9 mouse cellular contexts compared by ENCODE assay signal in genomic region chr7:113419070-113419782, GRCm38 (mm10). TPM values are rescaled to one million over a fixed set of nuclear protein-coding genes. Genes with fewer than 3 reads are reported as not detected.
DNase-seq lines count a peak whose midpoint lies in the region; TF ChIP-seq lines count a peak whose summit lies in the region.
"Had no signal": no experiment of that assay in that cellular context is flagged by ENCODE, and none has a peak within 500 bp of the region (broad histone marks: within the 10 kb centered on the region; RNA-seq: fewer than 3 reads in every experiment).

No protein-coding gene starts in this region.

- TF ChIP-seq EP300 in heart, adult 2 months (IDR thresholded peaks at IDR 0.05; ENCODE audit: insufficient read depth, low read depth, low read length): no peak

- no peak for DNase-seq in heart, embryonic 10.5 days (ENCODE audit: low spot score)
- no peak for DNase-seq in heart, adult 2 months
- peak; percentile 9 for DNase-seq in embryo, embryonic 10.5 days (ENCODE audit: low spot score)
- DNase-seq in kidney, adult 9 months: peak; percentile 30
- DNase-seq in cerebellum, postnatal 25 days: no peak
- no peak for DNase-seq in neural tube, embryonic 10.5 days (ENCODE audit: extremely low spot score, low spot score)
- DNase-seq in spleen, postnatal 14 days (ENCODE audit: low spot score in 2 of 2): no peak

- intact Hi-C loops in heart, adult 2 months (cut with DNase I): no loop called here

- H3K36me3 ChIP-seq in heart, embryonic 10.5 days: no peaks in the 10 kb centered on the region
- no peaks in the 10 kb centered on the region for H3K36me3 ChIP-seq in heart, adult 2 months (ENCODE audit: control insufficient read depth, insufficient read depth, low read length)
- H3K36me3 ChIP-seq in megakaryocyte, embryonic 14.5 days (replicated peaks; ENCODE audit: low read length): no peaks in the 10 kb centered on the region
- H3K36me3 ChIP-seq: hindbrain, embryonic 15.5 days had no signal

- no peaks in the 10 kb centered on the region for H3K79me2 ChIP-seq in heart, adult 2 months (replicated peaks; ENCODE audit: control insufficient read depth, insufficient read depth, low read length)

- no peak overlapping the region for H3K9ac ChIP-seq in heart, adult 2 months (ENCODE audit: low read depth, low read length)
- H3K9ac ChIP-seq: hindbrain, embryonic 15.5 days had no signal

- H3K27ac ChIP-seq in heart, embryonic 10.5 days: peak overlapping the region; percentile 64; the same call in 1 of the 2 replicates
- H3K27ac ChIP-seq in heart, adult 2 months: no peak overlapping the region
- H3K27ac ChIP-seq: hindbrain, embryonic 15.5 days had no signal

- no peak for TF ChIP-seq CTCF in heart, adult 2 months (IDR thresholded peaks at IDR 0.05)

- H3K27me3 ChIP-seq in heart, embryonic 10.5 days (ENCODE audit: insufficient read depth, poor library complexity, severe bottlenecking): no peaks in the 10 kb centered on the region
- H3K27me3 ChIP-seq in heart, adult 2 months (ENCODE audit: control insufficient read depth, insufficient read depth, low read length): no peaks in the 10 kb centered on the region
- H3K27me3 ChIP-seq in megakaryocyte, embryonic 14.5 days (replicated peaks): peaks cover 2% of the 10 kb centered on the region
- H3K27me3 ChIP-seq: hindbrain, embryonic 15.5 days had no signal

- H3K9me3 ChIP-seq in heart, embryonic 10.5 days: no peaks in the 10 kb centered on the region
- no peaks in the 10 kb centered on the region for H3K9me3 ChIP-seq in megakaryocyte, embryonic 14.5 days
- H3K9me3 ChIP-seq: hindbrain, embryonic 15.5 days had no signal

- H3K4me1 ChIP-seq in heart, embryonic 10.5 days: peaks cover 22% of the 10 kb centered on the region
- H3K4me1 ChIP-seq in heart, adult 2 months (ENCODE audit: control insufficient read depth, insufficient read depth, low read length): peaks cover 4% of the 10 kb centered on the region; the same call in 1 of the 2 replicates
- H3K4me1 ChIP-seq in megakaryocyte, embryonic 14.5 days: peaks cover 23% of the 10 kb centered on the region
- H3K4me1 ChIP-seq: hindbrain, embryonic 15.5 days had no signal

- no peak overlapping the region for H3K4me3 ChIP-seq in heart, embryonic 10.5 days
- no peak overlapping the region for H3K4me3 ChIP-seq in heart, adult 2 months
- peak overlapping the region; percentile 65 for H3K4me3 ChIP-seq in megakaryocyte, embryonic 14.5 days (replicated peaks)
- H3K4me3 ChIP-seq: hindbrain, embryonic 15.5 days had no signal

- TF ChIP-seq POLR2A in heart, adult 2 months (IDR thresholded peaks at IDR 0.05; ENCODE audit: insufficient read depth, low read depth, low read length): no peak

- WGBS in heart, embryonic 10.5 days: 14% methylated on average over 4 of the region's 4 CpGs
- 4% methylated on average over 4 of the region's 4 CpGs for whole genome bisulfite sequencing in heart, adult 2 months

RNA-seq across cellular contexts. Expression of gene Pth, which starts 30.9 kb away (rescaled TPM):
- polyA plus RNA-seq in heart, embryonic 10.5 days (2016; fragmentation: Nextera tagmentation; extraction: Ambion mirVana): not detected in 2 replicates
- total RNA-seq in heart, adult 2 months (2021): not detected
- polyA plus RNA-seq in heart, adult 2 months (2012; rRNA removed): not detected in 2 replicates
- not detected in 2 replicates for polyA plus RNA-seq in megakaryocyte, embryonic 14.5 days (2012; ENCODE audit: insufficient read depth, low replicate concordance)
- polyA plus RNA-seq: hindbrain, embryonic 15.5 days had no signal

RNA-seq across cellular contexts. Expression of gene Btbd10, which starts 50.0 kb away (rescaled TPM):
- 21.6 and 26.9 TPM in 2 replicates for polyA plus RNA-seq in heart, embryonic 10.5 days (2016; fragmentation: Nextera tagmentation; extraction: Ambion mirVana)
- 10 to 100 TPM in 1 of 2 experiments, 1 to 10 TPM in 1; 7.9 to 10.1 TPM for total RNA-seq in heart, adult 2 months (2021)
- 6.7 and 9.7 TPM in 2 replicates for polyA plus RNA-seq in heart, adult 2 months (2012; rRNA removed)
- polyA plus RNA-seq in megakaryocyte, embryonic 14.5 days (2012; ENCODE audit: insufficient read depth, low replicate concordance): 2.8 and 9.6 TPM in 2 replicates

Comparison
In these comparisons a context has a peak if more than half of its experiments do, and no peak if none do; other contexts are left out.
1. DNase-seq: peak in embryo, embryonic 10.5 days (single experiment) and kidney, adult 9 months (single experiment); none in heart, embryonic 10.5 days (single experiment), heart, adult 2 months (0 of 2), cerebellum, postnatal 25 days (0 of 2), neural tube, embryonic 10.5 days (single experiment) and spleen, postnatal 14 days (0 of 2).